Mouse (Mus musculus) G1E-ER4 (cell line): ENCODE measurements around the gene Uevld. TPM values are rescaled to one million over a fixed set of nuclear protein-coding genes. Genes with fewer than 3 reads are reported as not detected.

Experiments used
- GATA1 ChIP-seq: IDR thresholded peaks from one replicate; pipeline ENCODE4 v1.8.0; 2012; ENCODE audit warnings: low read length, inconsistent platforms
- polyA plus RNA-seq: library from polyadenylated mRNA; stranded (reverse); fragments of >175 nt; gene quantifications from 2 replicates; pipeline ENCODE4 v1.2.3, GENCODE M21; 2012

Uevld gene
- polyA plus RNA-seq, 1 experiment: 0.25 TPM

- no peak for TF ChIP-seq GATA1
These were observed 28.3 kb upstream of the Uevld start for GRCm38 (mm10) chr7:46986646-46987045.

GRCm38 (mm10) chr7:46985718-46986505 lies 27.6 kb upstream of the Uevld start:
- TF ChIP-seq GATA1: no peak

- no peak for TF ChIP-seq GATA1
These were observed 25.0 kb upstream of the Uevld start, which contains the start of gene Gm9999 for GRCm38 (mm10) chr7:46983280-46983679. Gene Gm9999 (plus strand): TSS chr7:46983580.

GRCm38 (mm10) chr7:46975456-46975855 lies 17.1 kb upstream of the Uevld start:
- TF ChIP-seq GATA1: no peak

- no peak for TF ChIP-seq GATA1
These were observed 16.3 kb upstream of the Uevld start for GRCm38 (mm10) chr7:46974648-46975047.

- TF ChIP-seq GATA1: no peak
These were observed 11.6 kb upstream of the Uevld start for GRCm38 (mm10) chr7:46969898-46970297.

GRCm38 (mm10) chr7:46964070-46964469 lies 5.7 kb upstream of the Uevld start:
- TF ChIP-seq GATA1: no peak

- no peak for TF ChIP-seq GATA1
These were observed 4.7 kb upstream of the Uevld start for GRCm38 (mm10) chr7:46962806-46963618.

GRCm38 (mm10) chr7:46962132-46962531 lies 3.8 kb upstream of the Uevld start:
- TF ChIP-seq GATA1: no peak

GRCm38 (mm10) chr7:46960991-46961390 lies 2.7 kb upstream of the Uevld start:
- TF ChIP-seq GATA1: no peak

GRCm38 (mm10) chr7:46958853-46959252 lies 526 bp upstream of the Uevld start:
- TF ChIP-seq GATA1: no peak

GRCm38 (mm10) chr7:46935847-46936246 lies 22.5 kb downstream of the Uevld start:
- TF ChIP-seq GATA1: no peak

GRCm38 (mm10) chr7:46934788-46935187 lies 23.5 kb downstream of the Uevld start:
- no peak for TF ChIP-seq GATA1

GRCm38 (mm10) chr7:46931370-46931769 lies 27.0 kb downstream of the Uevld start:
- TF ChIP-seq GATA1: no peak

GRCm38 (mm10) chr7:46928291-46928690 lies 30.0 kb downstream of the Uevld start:
- TF ChIP-seq GATA1: no peak

- no peak for TF ChIP-seq GATA1
These were observed 36.3 kb downstream of the Uevld start for GRCm38 (mm10) chr7:46922075-46922474.
